Mouse (Mus musculus) stomach, postnatal 0 days (tissue): ENCODE results near the gene Acot6.

ENCODE experiments used
- CTCF ChIP-seq: IDR thresholded peaks from 2 replicates; pipeline ENCODE4 v1.5.1; 2016; ENCODE audit warnings: antibody characterized with exemption, low read depth, mild to moderate bottlenecking, moderate library complexity
- EP300 ChIP-seq: optimal IDR thresholded peaks from 2 replicates; pipeline ENCODE3; 2016; ENCODE audit warnings: antibody characterized with exemption

GRCm38 (mm10) chr12:84068986-84069385 lies 31.5 kb upstream of the Acot6 start, which contains the start of gene Acot5:
- no peak for TF ChIP-seq CTCF
- no peak for TF ChIP-seq EP300
